Mouse (Mus musculus) heart, adult 2 months (tissue): ENCODE data around the gene Stam2. TPM values are rescaled to one million over a fixed set of nuclear protein-coding genes. Genes with fewer than 3 reads are reported as not detected.
A peak's percentile ranks its signal among the peaks of the same experiment; 100 is the strongest.

Source experiments
- DNase-seq, 2 experiments: peaks; one replicate each; pipeline ENCODE4 v3.0.0; 2021
- H3K27ac ChIP-seq: fragments of 200-600 bp; 2 replicates; pipeline ENCODE4 v1.8.1; 2022
- H3K27me3 ChIP-seq: fragments of 200-500 bp; 2 replicates; pipeline ENCODE4 v1.6.1; 2012; ENCODE audit warnings: mild to moderate bottlenecking, low read length, inconsistent platforms, mixed read lengths; ENCODE audit not compliant: control insufficient read depth, insufficient read depth
- H3K36me3 ChIP-seq: fragments of 200-500 bp; 2 replicates; pipeline ENCODE4 v1.6.1; 2012; ENCODE audit warnings: low read length, inconsistent platforms; ENCODE audit not compliant: control insufficient read depth, insufficient read depth
- H3K4me1 ChIP-seq: fragments of 200-500 bp; 2 replicates; pipeline ENCODE4 v1.6.1; 2011; ENCODE audit warnings: low read length; ENCODE audit not compliant: control insufficient read depth, insufficient read depth
- H3K4me3 ChIP-seq: fragments of 200-600 bp; 2 replicates; pipeline ENCODE4 v1.8.1; 2022
- H3K79me2 ChIP-seq: fragments of 200-500 bp; replicated peaks from 2 replicates; pipeline ENCODE4 v1.6.1; 2012; ENCODE audit warnings: mild to moderate bottlenecking, inconsistent platforms, low read length, moderate library complexity, mixed read lengths; ENCODE audit not compliant: control insufficient read depth, insufficient read depth
- H3K9ac ChIP-seq: fragments of 200-500 bp; 2 replicates; pipeline ENCODE4 v1.6.1; 2012; ENCODE audit warnings: low read depth, mild to moderate bottlenecking, control low read depth, inconsistent platforms, low read length, mixed read lengths
- CTCF ChIP-seq: fragments of 200-600 bp; IDR thresholded peaks from 2 replicates; pipeline ENCODE4 v1.8.1; 2022; ENCODE audit warnings: antibody characterized with exemption, mild to moderate bottlenecking, moderate library complexity
- EP300 ChIP-seq: fragments of 200-500 bp; IDR thresholded peaks from 2 replicates; pipeline ENCODE4 v1.6.1; 2011; ENCODE audit warnings: low read depth, low read length, control low read depth; ENCODE audit not compliant: insufficient read depth
- POLR2A ChIP-seq: fragments of 200-500 bp; IDR thresholded peaks from 2 replicates; pipeline ENCODE4 v1.6.1; 2011; ENCODE audit warnings: mild to moderate bottlenecking, low read depth, low read length, control low read depth; ENCODE audit not compliant: insufficient read depth
- WGBS: fragments of 180-500 bp; shearing (Covaris S2); methylation state at CpG from one replicate; pipeline ENCODE4 v1.1.7; 2018; 5-methylcytosine and 5-hydroxymethylcytosine counted together
- intact Hi-C: fragments of 180-260 bp; cut with DNase I; formaldehyde crosslinking; loops from one replicate; pipeline ENCODE4 v1.15.1; 2025
- long read RNA-seq: library from polyadenylated mRNA; stranded (forward); transcript quantifications from one replicate; pipeline ENCODE4 v2.0.0, GENCODE M21; 2021
- polyA plus RNA-seq: library from polyadenylated mRNA; depleted of rRNA; stranded (reverse); fragments of >200 nt; gene quantifications from 2 replicates; pipeline ENCODE4 v1.2.3, GENCODE M21; 2012; rRNA removed
- total RNA-seq, 2 experiments: library from RNA; stranded (reverse); gene quantifications; 2 replicates each; pipeline ENCODE4 v1.2.3; 2021

The Stam2 gene
- total RNA-seq (10 to 100 TPM; 16.4 to 17.1 TPM), polyA plus RNA-seq (5.9 and 8.8 TPM in 2 replicates)
- long read RNA-seq, full-length matches to known transcripts, result 12 of 15 reads
- long read RNA-seq, partial matches to known transcripts, result 1 of 15 reads
- long read RNA-seq, other reads (novel, unspliced or antisense), result 2 of 15 reads

DNA sequence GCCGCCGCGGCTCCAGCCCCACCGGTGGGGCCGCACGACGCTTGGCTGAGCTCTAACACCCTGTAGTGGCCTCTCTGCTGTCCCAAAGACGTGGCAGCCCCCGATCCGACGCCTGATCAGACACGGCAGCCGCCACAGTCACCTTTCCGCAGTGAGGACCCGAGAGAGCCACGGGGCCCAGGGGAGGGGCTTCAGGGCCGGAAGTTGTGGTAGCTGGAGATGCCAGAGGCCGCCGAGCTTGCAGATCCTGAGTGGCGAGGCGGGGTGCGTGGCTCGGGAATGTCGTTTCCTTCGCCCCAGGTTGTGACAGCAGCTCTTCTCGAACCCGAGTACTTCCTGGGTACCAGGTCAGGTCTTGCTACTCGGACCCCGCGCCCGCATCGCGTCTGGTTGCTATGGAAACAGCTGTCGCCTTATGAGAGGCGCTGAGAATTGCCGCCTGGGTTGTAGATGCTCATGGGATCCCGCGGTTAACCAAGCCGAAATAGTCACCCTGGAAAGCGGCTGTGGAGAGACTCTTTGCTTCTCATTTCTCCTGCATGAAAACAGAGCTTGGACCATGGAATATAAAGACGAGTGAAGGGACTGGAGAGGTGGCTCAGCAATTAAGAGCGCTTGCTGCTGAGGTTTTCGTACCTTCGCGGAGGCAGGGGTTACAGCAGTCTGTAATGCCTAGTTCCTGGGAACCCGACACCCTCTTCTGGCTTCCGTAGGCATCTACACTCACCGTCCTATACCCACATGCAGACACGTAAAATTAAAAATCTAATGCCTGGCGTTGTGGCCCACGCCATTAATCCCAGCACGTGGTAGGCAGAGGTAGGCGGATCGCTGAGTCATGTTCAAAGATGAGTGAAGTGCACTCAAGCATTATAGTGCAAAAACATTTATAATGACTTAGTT, at the start of gene Stam2:
Gene Stam2, minus strand, starts transcription at position 26 of the 903 bp plus-strand sequence.
- H3K4me1 ChIP-seq, result peaks cover 1% of the 10 kb centered on the region; the same call in 1 of the 2 replicates
- no peaks in the 10 kb centered on the region for H3K27me3 ChIP-seq
- WGBS, result 7% methylated on average over 53 of the region's 54 CpGs
- no peaks in the 10 kb centered on the region for H3K36me3 ChIP-seq
- H3K9ac ChIP-seq, result peak within 1 kb of the TSS; percentile 97
- H3K27ac ChIP-seq, result peak within 1 kb of the TSS; percentile 100
- intact Hi-C loops, result loop anchor here (5.0 kb wide), 2 partner anchors 315 to 450 kb away; partner anchors contain the start of genes Arl6ip6 and Prpf40a
- TF ChIP-seq EP300 (no peak; the same call in 1 of the 2 replicates), CTCF (0 out of 2 replicates have a peak, but pooled peaks have one; percentile 9), POLR2A (peak; percentile 65)
- peaks cover 3% of the 10 kb centered on the region; the same call in 1 of the 2 replicates for H3K79me2 ChIP-seq
- DNase-seq, result peak; percentile 94
- peak within 1 kb of the TSS; percentile 76 for H3K4me3 ChIP-seq

DNA sequence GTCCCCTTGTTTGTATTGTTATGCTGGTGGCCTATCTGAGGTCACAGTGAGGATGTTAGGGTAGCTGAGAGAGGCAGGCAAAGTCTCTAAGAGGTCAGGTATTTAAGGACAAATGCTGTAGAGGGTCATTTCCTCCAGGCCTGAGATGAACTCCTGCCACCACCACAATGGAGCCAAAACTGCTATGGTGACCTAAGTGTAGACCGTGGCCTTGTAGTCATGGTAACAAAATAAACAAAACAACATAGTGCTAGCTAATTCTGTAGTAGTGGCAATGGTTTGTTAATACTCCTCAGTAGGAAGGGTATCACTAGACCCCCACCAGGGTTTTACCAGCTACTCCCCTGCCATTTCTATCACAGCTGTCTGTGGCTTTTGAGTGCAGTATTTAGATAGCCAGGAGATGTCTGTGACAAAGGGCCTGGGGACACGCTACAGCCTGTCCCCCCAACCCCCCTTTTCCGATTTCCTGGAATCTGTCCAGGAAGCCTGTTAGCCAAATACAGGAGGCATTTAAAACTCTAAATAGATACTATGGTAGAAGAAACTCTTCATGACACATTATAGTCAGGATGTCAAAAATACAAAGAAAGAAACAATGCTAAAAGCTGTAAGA, 43.1 kb upstream of the Stam2 start:
- H3K27me3 ChIP-seq, result no peaks in the 10 kb centered on the region
- DNase-seq, result peak; percentile 21 to 41
- no peaks in the 10 kb centered on the region for H3K79me2 ChIP-seq
- no peak for TF ChIP-seq CTCF
- no peak for TF ChIP-seq POLR2A
- 0 out of 2 replicates have a peak, but pooled peaks have one; percentile 55 for TF ChIP-seq EP300
- H3K4me1 ChIP-seq, result peaks cover 7% of the 10 kb centered on the region
- H3K36me3 ChIP-seq, result peaks cover 7% of the 10 kb centered on the region
- WGBS, result 10% methylated on average over 3 of the region's 3 CpGs
- H3K27ac ChIP-seq, result no peak overlapping the region
- H3K4me3 ChIP-seq, result no peak overlapping the region
- H3K9ac ChIP-seq, result no peak overlapping the region
- intact Hi-C loops, result no loop called here

- Histone ChIP-seq H3K36me3 (peaks cover 2% of the 10 kb centered on the region; the same call in 1 of the 2 replicates), H3K4me1 (peaks cover 4% of the 10 kb centered on the region), H3K27ac (no peak overlapping the region), H3K4me3 (no peak overlapping the region), H3K27me3 (no peaks in the 10 kb centered on the region), H3K79me2 (no peaks in the 10 kb centered on the region), H3K9ac (no peak overlapping the region)
- no peak for DNase-seq
- intact Hi-C loops, result no loop called here
- TF ChIP-seq EP300, result no peak
- no peak for TF ChIP-seq POLR2A
- no peak for TF ChIP-seq CTCF
- WGBS, result 89% methylated on average over 10 of the region's 10 CpGs
These were observed 37.9 kb upstream of the Stam2 start for GRCm38 (mm10) chr2:52779987-52780386.

GRCm38 (mm10) chr2:52779381-52779780, 37.3 kb upstream of the Stam2 start:
- peak; percentile 39 to 66 for DNase-seq
- Histone ChIP-seq H3K36me3 (no peaks in the 10 kb centered on the region), H3K27me3 (no peaks in the 10 kb centered on the region), H3K9ac (no peak overlapping the region), H3K4me1 (no peaks in the 10 kb centered on the region), H3K79me2 (no peaks in the 10 kb centered on the region), H3K4me3 (no peak overlapping the region), H3K27ac (no peak overlapping the region)
- no peak for TF ChIP-seq EP300
- no peak for TF ChIP-seq POLR2A
- no peak for TF ChIP-seq CTCF
- 66% methylated on average over 9 of the region's 9 CpGs for WGBS
- intact Hi-C loops, result no loop called here

DNA sequence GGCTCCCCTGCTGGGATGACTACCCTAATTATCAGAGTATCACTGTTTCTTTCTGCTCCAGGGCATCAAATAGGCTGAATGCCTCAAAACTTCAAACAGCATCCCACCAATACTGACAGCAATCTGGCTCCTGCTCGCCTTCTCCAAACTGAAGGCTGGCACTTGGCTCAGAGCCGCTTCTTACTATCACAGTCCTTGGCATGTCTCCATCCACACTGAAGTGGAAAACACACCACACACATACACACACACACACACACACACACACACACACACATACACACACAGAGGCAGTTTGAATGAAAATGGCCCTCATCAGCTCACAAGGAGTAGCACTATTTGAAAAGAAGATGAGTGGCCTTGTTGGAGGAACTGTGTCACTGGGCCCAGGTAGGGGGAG, 35.8 kb upstream of the Stam2 start:
- Histone ChIP-seq H3K27me3 (no peaks in the 10 kb centered on the region), H3K4me3 (no peak overlapping the region), H3K9ac (no peak overlapping the region), H3K27ac (no peak overlapping the region), H3K79me2 (no peaks in the 10 kb centered on the region), H3K4me1 (no peaks in the 10 kb centered on the region), H3K36me3 (no peaks in the 10 kb centered on the region)
- TF ChIP-seq POLR2A, result no peak
- TF ChIP-seq CTCF, result no peak
- TF ChIP-seq EP300, result no peak
- no peak for DNase-seq
- WGBS, result 52% methylated on average over 2 of the region's 2 CpGs
- intact Hi-C loops, result no loop called here
